Mouse (Mus musculus) liver, postnatal 0 days (tissue): ENCODE measurements around the gene Epb41l3.

Experiments
- CTCF ChIP-seq: sonication (generic); IDR thresholded peaks from 2 replicates; pipeline ENCODE4 v1.5.1; 2016; ENCODE audit warnings: antibody characterized with exemption, low read depth
- EP300 ChIP-seq: IDR thresholded peaks from 2 replicates; pipeline ENCODE4 v1.6.1; 2016; ENCODE audit warnings: antibody characterized with exemption, low read depth, mild to moderate bottlenecking

DNA sequence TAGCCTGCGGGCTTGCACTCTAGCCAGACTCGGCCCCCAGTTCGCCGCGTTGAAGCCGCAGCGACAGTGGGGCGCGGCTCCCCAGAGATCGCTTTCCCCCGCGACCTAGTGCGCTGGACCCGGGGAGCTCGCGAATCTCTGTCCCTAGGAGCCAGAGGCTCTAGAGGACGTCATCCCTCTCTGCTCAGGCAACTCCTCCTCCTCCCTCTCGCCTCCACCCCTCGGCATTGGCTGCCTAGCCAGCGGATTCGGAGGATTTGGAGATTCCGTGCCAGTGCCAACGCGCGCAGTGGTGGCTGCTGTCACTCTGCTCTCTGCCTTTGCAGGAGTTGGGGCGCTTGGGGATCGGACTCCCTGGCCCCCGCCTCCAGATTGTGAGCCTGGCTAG, 749 bp downstream of the Epb41l3 start:
- no peak for TF ChIP-seq CTCF
- TF ChIP-seq EP300: no peak
